Mouse (Mus musculus) frontal cortex, adult 2 months (tissue): ENCODE measurements around the gene Rbmx2. TPM values are rescaled to one million over a fixed set of nuclear protein-coding genes. Genes with fewer than 3 reads are reported as not detected.

Experiments
- DNase-seq, 2 experiments: peaks; one replicate each; pipeline ENCODE4 v3.0.0; 2022; ENCODE audit warnings: low spot score in 1 of 2; ENCODE audit errors: extremely low spot score in 1 of 2
- polyA plus RNA-seq: library from polyadenylated mRNA; depleted of rRNA; stranded (reverse); fragments of >200 nt; gene quantifications from 2 replicates; pipeline ENCODE4 v1.2.3, GENCODE M21; 2012; rRNA removed

The Rbmx2 gene
- 8.8 and 11.1 TPM in 2 replicates for polyA plus RNA-seq

GRCm38 (mm10) chrX:48694864-48695371 lies at the start of gene Rbmx2:
Gene Rbmx2, plus strand, starts transcription at chrX:48695004.
- peak; percentile 79 to 91 for DNase-seq

GRCm38 (mm10) chrX:48666807-48667206 lies 28.0 kb upstream of the Rbmx2 start:
- no peak for DNase-seq

- DNase-seq, result no peak
These were observed 25.2 kb upstream of the Rbmx2 start for GRCm38 (mm10) chrX:48669588-48669987.

GRCm38 (mm10) chrX:48671714-48672113 lies 23.1 kb upstream of the Rbmx2 start:
- DNase-seq, result no peak

GRCm38 (mm10) chrX:48674171-48674570 lies 20.6 kb upstream of the Rbmx2 start, which contains the start of gene Gpr119:
Gene Gpr119, minus strand, starts transcription at chrX:48674478.
- DNase-seq, result peak in 1 of 2 experiments; percentile 3

- peak in 1 of 2 experiments; percentile 64 for DNase-seq
These were observed 11.4 kb upstream of the Rbmx2 start for GRCm38 (mm10) chrX:48683451-48683850.

- no peak for DNase-seq
These were observed 10.9 kb upstream of the Rbmx2 start for GRCm38 (mm10) chrX:48683857-48684256.

GRCm38 (mm10) chrX:48694460-48694859 lies 344 bp upstream of the Rbmx2 start:
- no peak for DNase-seq

- DNase-seq, result no peak
These were observed 14.9 kb downstream of the Rbmx2 start for GRCm38 (mm10) chrX:48709701-48710100.

- no peak for DNase-seq
These were observed 18.0 kb downstream of the Rbmx2 start for GRCm38 (mm10) chrX:48712846-48713245.

GRCm38 (mm10) chrX:48754710-48755283 lies 60.0 kb downstream of the Rbmx2 start:
- DNase-seq, result no peak

Other genes starting within 250 kb of the Rbmx2 start
- gene Elf4, start 231.9 kb upstream of the Rbmx2 start, polyA plus RNA-seq, result 0.84 and 1.0 TPM in 2 replicates
- 29.4 and 33.5 TPM in 2 replicates for gene Aifm1, start 181.4 kb upstream of the Rbmx2 start, polyA plus RNA-seq
- gene Rab33a, start 175.7 kb upstream of the Rbmx2 start, polyA plus RNA-seq, result 65.6 and 66.1 TPM in 2 replicates
- 26.9 and 30.3 TPM in 2 replicates for gene Zfp280c, start 100.5 kb upstream of the Rbmx2 start, polyA plus RNA-seq
- 44.0 and 48.8 TPM in 2 replicates for gene Slc25a14, start 71.6 kb upstream of the Rbmx2 start, polyA plus RNA-seq
- gene Gpr119, start 20.5 kb upstream of the Rbmx2 start, polyA plus RNA-seq, result not detected in 2 replicates
- gene Gm595, start 182.7 kb downstream of the Rbmx2 start, polyA plus RNA-seq, result not detected in 2 replicates